Mouse (Mus musculus) hindlimb bud, embryonic 11.5 days (tissue): ENCODE measurements around the gene Qtrt1.
A peak's percentile ranks its signal among the peaks of the same experiment; 100 is the strongest.
"Not testable (repeated sequence)": the region's sequence is repeated elsewhere in the genome, so short reads cannot be mapped to it uniquely, and the experiment has no call there.

Source experiments
- DNase-seq: peaks from one replicate; pipeline ENCODE4 v3.0.0-alpha.2; 2012; ENCODE audit warnings: low read depth, low spot score; ENCODE audit errors: extremely low spot score

Gene Qtrt1

DNA sequence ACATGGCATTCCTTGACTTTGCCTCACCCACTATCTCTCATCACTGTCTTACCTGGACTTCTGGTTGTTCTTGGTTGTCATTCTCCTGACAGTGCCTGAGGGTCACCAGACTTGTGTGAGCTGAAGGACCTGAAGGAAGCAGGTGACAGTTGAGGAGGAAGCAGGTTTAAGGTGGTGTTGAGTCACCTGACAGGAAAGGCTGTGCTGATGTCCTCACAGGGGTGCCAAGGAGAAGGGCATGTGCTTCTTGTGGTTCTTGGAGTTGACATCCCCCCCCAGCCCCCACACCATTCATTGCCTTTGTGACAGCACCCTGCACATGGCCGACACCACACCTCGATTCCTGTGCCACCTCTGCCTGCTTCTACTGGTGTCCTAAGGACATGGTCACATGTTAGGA, 36.1 kb downstream of the Qtrt1 start:
- DNase-seq, result no peak

DNA sequence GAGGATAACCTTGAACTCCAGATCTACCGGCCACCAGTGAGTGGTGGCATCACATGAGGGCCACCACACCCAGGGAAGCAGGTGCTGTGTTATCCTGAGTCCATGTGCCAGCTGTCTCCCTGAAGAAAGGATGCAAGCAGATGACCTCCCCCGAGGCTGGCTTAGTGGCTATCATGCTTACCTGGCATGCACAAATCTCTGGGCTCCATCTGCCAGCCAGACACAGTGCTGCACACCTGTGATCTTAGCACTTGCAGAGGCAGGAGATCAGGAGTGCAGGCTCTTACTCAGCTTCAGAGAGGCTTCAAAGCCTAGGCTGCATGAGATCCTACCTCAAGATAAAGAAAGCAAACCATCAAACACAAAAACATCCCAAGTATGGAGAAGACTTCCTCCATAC, 38.1 kb downstream of the Qtrt1 start:
- DNase-seq, result no peak

DNA sequence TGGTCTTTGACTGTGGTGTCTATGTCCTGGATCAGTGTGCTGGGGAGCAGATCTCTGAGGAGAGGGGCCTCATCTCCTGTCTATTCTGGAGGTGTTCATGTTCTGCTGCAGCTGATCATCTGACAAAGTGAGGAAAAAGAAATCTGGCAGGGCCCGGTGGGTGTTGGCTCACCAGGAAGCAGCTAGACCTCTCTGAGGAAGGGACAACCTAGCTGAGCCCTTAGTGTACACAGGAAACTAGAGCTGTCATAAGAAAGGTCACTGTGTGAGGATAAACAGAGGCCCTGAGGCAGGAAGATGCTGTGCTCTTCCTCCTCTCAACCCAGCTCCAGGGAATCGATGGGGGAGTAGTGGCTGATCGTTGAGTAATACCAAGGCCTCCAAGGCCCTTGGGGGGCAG, 38.6 kb downstream of the Qtrt1 start:
- no peak for DNase-seq

DNA sequence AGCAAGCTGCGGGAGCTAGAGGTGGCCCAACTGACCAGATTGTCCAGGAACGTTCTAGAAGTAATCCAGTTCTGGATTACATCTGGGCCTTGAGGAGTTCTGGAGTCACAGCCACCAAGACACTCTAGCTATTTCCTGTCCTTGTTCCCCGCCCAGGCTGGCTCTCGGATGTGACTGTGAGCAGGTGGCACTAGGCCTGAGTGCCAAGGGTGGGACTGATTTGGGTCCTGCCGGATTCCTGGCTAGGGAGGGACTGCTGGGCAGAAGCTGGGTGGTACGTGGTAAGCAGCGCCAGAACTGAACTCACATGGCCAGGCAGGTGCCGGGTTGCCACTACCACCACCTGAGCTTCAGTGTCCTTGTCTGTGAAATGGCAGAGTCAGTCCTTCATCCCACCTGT, 39.8 kb downstream of the Qtrt1 start:
- no peak for DNase-seq

DNA sequence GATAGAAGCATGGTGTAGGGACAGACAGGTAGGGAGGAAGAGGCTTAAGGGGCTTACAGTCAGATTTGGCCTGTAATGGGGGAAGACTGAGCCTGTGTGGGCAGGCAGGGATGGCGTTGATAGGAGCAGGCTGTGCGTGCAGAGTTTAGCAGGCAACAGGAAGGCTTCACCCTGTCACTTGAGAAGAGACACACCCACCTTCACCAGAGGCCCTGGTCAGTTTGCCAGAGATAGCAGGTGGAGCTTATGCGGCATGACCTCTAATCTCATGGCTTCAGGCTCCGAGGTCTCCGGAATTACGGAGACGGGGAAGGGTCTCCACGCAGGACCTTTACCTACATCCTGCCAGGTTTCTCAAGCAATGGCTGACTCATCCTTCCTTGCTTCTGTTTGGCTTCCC, 40.2 kb downstream of the Qtrt1 start:
- no peak for DNase-seq

DNA sequence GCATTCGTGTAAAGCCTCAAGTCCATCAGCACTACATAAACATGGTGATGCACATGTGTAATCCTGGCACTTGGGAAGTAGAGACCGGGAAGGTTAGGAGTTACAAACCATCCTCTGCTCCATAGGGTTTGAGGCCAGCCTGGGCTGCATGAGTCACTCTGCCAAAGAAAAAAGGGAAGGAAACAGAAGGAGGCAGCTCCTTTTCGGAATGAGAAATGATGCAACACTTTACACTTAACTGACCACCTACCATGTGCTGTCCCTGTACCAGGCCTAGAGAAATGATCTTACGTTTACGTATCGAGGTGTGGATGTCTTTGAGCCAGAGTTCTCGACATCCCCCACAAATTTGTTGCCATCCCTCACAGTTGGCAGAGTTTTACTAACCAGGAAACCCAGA, 41.4 kb downstream of the Qtrt1 start:
- DNase-seq, result no peak

DNA sequence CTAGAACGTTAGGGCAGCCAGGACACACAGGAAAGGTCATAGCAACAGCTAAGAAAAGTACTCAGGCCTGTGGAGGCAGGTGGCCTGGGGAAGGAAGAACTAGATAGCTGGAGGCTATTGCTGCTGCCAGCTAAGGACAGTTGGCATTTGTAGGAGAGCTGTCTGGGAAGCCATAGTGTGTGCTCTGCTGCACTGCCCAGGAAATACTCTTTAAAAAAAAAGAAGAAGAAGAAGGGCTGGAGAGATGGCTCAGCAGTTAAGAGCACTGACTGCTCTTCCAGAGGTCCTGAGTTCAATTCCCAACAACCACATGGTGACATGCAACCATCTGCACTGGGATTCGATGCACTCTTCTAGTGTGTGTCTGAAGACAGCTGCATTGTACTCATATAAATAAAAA, 41.8 kb downstream of the Qtrt1 start:
- no peak for DNase-seq

DNA sequence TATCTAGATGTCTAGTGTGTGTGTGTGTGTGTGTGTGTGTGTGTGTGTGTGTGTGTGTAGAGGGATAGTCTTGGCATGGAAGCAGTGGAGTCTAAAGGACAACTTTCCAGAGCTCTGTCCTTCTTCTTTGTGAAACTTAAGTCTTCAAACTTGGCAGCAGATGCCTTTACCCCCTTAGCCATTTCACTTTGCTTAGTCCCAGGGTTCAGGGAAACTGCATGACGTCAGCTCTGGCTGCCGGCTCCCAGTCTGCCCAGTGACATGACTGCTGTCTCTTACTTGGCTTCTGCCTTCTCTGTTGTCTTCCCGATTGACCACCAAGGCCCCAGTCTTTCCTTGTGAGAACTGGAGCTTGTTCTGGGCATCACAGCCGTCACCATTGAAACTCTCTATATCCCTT, 42.9 kb downstream of the Qtrt1 start:
- DNase-seq, result no peak

DNA sequence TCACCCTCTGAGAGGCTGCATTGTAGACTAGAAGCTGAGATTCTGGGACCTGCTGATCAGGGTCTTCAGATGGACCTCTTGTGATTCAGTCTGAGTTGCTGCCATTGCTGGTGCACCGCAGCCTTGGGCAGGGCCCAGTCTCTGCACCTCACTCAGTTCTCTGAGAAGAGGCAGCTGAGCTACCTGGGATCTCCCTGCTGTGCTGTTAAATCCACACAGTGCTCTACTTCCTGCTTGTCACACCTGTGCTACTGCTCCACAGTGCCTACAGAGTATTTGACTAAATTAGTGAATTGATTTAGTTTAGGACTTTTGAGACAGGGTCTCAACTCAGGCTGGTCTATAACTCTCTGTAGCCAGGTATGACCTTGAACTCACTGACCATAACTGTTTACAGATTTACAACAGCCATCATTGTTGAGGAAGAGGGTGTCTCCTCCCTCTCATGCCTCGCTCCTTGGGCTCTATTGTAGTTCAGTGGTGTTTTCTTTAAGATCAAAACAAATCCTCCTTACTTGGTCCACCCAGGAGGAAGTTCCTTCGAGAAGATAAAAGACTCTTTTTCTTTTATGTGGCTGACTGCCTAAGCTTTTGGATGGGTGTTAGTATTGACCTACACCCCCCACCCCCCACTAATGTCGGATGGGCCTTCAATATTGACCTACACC, 43.6 kb downstream of the Qtrt1 start:
- DNase-seq, result no peak

DNA sequence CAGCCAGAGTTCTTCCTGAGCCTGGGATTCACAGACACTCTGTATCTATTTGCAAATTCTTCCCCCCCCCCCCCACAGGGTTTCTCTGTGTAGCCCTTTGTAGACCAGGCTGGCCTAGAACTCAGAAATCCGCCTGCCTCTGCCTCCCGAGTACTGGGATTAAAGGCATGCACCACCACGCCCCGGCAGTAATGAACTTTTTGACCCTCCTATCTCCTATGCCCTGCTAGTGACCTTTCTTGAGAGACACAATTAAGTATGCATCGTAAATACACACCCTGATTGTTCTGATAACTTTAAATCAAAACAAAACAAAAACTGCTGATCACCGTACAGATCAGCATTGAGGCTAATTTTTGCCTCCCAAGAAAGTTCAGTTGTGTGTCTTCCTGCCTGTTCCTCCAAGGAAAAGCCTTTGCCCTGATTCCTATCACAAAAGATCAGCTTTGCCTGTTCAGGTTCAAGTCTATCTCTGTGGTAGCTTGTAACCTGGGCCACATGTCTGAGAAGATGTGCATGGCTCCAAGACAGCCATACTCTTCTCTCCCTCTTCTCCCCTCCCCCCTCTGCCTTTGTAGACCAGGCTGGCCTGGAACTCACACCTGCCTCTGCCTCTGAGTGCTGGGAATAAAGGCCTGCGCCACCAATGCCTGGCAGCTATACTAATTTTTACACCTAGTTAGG, 44.8 kb downstream of the Qtrt1 start:
- no peak for DNase-seq

DNA sequence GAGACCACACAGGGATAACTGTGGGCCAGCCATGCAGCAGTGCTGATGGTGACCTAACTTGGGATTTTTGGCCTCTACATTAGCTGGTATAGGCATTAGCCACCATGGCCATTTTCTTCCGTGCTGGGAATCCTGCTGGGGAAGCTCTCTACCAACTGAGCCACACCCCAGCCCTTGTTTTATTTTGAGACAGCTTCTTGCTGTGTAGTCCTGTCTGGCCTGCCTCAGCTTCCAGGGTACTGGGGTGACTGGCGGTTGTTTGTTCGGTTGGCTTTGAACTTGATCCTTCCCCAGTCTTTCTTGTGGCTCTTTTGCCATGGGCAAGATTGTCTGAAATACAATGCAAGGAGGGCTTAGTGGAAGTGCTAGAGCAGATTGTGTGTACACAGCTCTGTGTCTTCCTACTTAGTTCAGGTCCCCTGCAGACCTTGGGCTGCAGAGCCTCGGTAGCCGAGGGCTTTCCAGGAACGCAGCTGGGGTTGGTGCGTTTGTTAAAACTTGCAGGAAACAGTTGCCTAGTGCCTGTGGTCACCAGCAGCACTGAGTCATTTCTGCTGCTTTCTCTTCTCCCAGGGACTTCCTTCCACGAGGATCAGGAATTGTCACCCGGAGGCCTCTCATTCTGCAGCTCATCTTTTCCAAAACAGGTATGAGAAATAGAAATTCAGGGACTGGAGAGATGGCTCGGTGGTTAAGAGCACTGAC, 45.4 kb downstream of the Qtrt1 start:
- no peak for DNase-seq

DNA sequence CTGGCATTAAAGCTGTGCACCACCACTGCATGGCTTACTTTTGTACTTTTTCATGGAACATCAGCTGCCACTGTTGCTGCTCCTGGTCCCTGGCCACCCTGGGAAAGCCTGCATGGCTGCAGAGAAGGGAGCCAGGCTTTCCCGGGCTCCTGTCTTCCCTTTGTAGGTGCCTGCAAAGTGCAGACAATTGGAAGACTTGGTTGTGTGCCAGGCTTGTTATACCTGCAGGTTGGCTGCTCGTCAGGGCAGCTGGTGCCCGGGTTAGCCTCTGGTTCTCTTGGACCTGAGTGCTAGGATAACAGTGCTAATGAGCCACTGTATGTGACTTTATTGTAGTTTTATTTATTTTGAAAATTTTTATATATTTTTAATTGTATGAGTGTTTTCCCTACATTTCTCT, 47.2 kb downstream of the Qtrt1 start:
- DNase-seq, result no peak

DNA sequence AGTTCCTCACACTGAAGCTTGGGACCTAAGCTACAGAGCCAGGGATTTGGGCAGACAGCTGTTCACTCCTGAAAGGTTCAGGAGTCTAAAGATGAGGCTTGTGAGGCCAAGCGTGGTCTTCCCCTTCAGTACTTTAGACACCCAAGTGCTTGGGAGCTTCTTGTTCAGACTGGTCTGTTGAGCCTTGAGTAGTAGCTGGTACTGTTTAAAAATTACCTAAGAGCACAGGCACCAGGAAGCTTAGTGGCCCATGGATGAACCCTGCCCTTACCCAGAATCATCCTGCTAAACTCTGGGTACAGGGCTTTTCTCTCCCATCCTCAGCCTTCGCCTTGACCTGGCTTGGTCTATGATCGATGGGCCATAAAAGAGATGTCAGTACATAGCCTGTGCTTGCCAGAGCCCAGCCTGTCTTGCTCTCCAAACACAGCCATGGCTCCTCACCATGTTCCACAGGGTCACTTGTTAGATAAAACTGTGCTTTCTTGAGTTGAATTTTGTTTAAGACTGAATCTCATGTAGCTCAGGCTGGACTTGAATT, 48.8 kb downstream of the Qtrt1 start:
- no peak for DNase-seq

DNA sequence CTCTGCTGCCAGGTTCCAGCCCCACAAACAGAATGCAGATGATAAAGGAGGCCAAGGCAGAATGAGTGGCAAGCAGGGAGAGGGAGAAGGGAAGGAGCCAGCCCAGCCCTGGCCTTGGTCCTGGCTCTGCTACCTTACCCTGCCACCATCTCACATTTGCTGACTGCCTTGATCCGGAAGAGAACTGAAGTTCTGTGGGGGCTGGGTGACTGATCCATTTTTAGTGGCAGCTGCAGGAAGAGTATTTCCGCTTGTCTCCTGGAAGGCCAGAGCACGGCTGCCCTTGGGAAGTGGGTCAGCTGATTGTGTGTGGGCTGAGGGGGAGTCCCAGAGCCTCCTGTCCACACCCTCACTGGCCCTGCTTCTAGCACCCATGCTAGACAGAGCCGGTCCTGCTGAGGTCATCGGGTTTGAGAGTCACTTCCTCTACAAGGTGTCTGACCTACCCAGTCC, 51.5 kb downstream of the Qtrt1 start:
- DNase-seq, result no peak

DNA sequence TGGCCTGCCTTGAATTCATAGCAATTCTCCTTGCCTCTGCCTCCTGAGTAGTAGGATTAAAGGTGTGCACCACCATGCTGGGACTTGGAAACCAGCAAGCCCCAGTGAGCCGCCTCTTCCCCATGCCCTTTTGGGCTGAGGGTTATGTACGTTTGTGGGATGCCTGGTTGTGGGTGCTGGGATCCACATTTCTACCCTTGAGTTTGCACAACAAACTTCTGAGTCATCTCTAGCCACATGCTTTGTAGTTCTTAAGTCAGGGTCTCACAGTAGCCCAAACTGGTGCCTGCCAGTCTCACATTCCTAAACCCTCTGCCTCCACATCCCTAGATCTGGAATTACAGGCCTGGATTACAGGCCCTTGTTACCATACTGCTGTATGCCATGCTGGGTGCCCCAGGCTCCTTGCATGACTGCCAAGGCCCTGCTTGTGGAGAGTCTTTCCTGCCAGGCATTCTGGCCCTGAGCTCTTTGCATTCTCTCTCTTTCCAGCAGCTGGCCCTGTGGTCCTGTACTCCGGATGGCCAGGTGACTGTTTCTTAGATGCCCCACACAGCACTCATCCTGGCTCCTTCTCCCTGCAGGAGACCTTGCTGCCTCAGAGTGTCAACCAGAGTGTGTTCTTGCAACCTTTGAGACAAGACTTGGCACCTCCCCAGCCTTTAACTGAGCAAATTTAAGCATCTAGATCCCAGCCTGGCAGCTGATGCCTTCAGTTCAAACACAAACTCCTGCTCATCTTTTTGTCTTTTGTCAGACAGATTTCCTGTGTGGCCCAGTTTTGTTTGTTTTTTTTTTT, 52.3 kb downstream of the Qtrt1 start:
- DNase-seq, result no peak

DNA sequence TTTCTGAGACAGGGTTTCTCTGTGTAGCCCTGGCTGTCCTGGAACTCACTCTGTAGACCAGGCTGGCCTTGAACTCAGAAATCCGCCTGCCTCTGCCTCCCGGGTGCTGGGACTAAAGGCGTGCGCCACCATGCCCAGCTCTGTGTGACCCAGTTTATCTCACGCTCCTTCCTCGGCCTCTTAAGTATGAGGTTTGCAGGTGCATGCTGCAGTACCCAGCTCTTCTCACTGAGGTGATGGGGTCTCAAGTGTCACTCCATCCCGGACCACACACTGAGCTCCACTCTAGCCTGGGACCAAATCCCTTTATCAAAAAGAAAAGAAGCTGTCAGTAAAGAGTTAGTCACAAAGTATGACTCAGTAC, 52.9 kb downstream of the Qtrt1 start:
- DNase-seq, result not testable (repeated sequence)

DNA sequence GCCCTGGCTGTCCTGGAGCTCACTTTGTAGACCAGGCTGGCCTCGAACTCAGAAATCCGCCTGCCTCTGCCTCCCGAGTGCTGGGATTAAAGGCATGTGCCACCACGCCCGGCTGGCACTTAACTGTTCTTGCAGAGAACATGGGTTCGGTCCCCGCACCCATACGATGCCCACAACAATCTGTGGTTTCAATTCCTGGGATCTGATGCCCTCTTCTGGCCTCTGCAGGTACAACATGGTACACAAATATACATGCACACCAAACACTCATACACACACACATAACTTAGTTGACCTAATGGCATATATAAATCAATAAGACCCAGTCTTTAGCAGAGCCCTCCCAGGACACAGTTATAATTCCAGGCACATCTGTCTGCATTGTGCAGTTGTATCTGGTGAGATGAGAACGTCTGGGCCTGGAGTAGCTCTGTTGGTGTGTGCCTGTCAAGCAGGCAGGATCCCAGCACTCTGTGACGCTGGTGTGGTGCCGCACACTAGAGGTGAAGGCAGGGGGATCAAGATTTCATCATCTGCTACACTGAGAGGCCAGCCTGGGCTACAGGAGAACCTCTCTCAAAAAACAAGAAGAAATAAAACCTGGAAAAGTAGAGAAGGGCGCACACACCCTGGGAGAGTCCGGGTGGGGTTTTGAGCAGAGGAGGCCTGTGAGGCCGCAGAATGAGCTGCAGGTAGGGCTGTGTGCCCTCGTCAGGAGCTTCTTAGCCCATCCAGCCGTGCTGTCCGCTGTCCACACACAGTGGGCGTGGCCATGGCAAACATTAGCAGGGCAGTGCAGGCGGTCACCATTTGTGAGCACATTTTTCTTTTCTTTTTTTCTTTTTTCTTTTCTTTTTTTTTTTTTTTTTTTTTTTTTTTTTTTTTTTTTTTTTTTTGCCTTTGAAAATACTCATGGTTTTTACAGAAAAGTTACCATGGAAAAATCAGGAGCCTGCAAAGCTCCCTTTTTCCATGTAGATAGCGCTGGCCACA, 57.7 kb downstream of the Qtrt1 start:
- peak; percentile 28 for DNase-seq
